Mouse (Mus musculus): ENCODE data around the gene Cdk18. TPM values are rescaled to one million over a fixed set of nuclear protein-coding genes. Genes with fewer than 3 reads are reported as not detected.
"Not testable (repeated sequence)": the region's sequence is repeated elsewhere in the genome, so short reads cannot be mapped to it uniquely, and the experiment has no call there.

The Cdk18 gene
- polyA plus RNA-seq (2016; fragmentation: Nextera tagmentation; extraction: Ambion mirVana): 3.7 TPM in 2 replicates

DNA sequence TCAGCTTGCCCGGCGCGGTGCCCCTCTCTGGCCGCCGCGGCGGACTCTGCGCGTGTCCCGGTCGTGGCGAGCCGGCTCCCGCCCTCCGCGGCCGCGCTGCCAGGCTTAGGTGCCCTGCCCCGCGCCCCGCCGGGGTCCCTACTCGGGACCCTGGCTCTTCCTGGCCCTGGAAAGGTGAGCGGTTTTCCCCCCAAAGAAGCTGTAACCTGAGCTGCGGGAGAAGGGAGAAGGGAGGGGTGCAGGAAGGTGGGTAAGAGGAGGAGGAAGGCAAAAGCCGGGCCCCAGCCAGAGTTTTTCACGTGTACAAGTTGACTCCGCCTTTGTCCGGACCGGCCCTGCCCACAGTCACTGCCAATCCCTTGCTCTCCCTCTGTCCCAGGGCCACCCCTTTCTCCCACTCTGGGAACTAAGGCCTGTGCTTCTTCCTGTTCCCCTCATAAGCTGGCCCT is at the start of gene Cdk18:
Gene Cdk18, minus strand, starts transcription at position 269 of the 449 bp plus-strand sequence.
- H3K4me3 ChIP-seq: peak within 1 kb of the TSS; percentile 74
- WGBS: under 1% methylated on average over 30 of the region's 30 CpGs
- peaks cover 49% of the 10 kb centered on the region for H3K4me1 ChIP-seq
- no peaks in the 10 kb centered on the region for H3K9me3 ChIP-seq (replicated peaks)
- peak; percentile 83 for DNase-seq (ENCODE audit: low spot score)
- H3K27me3 ChIP-seq (ENCODE audit: low read depth, poor library complexity, severe bottlenecking): peaks cover 45% of the 10 kb centered on the region
- H3K36me3 ChIP-seq: no peaks in the 10 kb centered on the region
- H3K27ac ChIP-seq: peak within 1 kb of the TSS; percentile 86

DNA sequence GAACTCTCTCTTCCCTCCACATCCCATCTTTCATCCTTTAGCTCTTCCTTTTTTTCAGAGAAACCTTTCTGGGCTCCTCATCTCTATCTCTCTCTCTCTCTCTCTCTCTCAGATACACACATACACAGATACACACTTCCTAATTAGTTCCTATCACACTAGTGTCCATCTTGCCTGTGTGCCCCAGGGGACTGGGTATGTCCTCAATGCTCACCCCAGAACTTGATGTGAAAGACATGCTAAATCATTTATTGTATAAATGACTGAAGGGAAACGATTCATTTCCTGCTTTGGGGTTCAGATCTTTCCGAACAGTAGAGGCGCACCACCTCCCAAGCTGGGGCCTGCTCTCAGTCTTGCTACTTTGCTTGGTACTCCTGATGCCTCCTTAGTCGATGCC is 49.7 kb upstream of the Cdk18 start:
- Histone ChIP-seq H3K27ac (no peak overlapping the region), H3K9me3 (replicated peaks) (no peaks in the 10 kb centered on the region), H3K4me3 (no peak overlapping the region), H3K27me3 (ENCODE audit: low read depth, poor library complexity, severe bottlenecking) (peaks cover 73% of the 10 kb centered on the region), H3K36me3 (no peaks in the 10 kb centered on the region), H3K4me1 (peaks cover 54% of the 10 kb centered on the region)
- 62% methylated on average over 4 of the region's 4 CpGs for WGBS
- no peak for DNase-seq (ENCODE audit: low spot score)

- Histone ChIP-seq H3K9me3 (replicated peaks) (no peaks in the 10 kb centered on the region), H3K4me1 (peaks cover 52% of the 10 kb centered on the region), H3K27me3 (ENCODE audit: low read depth, poor library complexity, severe bottlenecking) (peaks cover 66% of the 10 kb centered on the region), H3K4me3 (no peak overlapping the region), H3K36me3 (no peaks in the 10 kb centered on the region), H3K27ac (no peak overlapping the region)
- peak; percentile 32 for DNase-seq (ENCODE audit: low spot score)
- WGBS: 36% methylated on average over 9 of the region's 9 CpGs
Observed at GRCm38 (mm10) chr1:132188442-132189066, 49.1 kb upstream of the Cdk18 start.

- no peak for DNase-seq (ENCODE audit: low spot score)
- Histone ChIP-seq H3K4me3 (no peak overlapping the region), H3K4me1 (peaks cover 46% of the 10 kb centered on the region), H3K27ac (no peak overlapping the region), H3K9me3 (replicated peaks) (no peaks in the 10 kb centered on the region), H3K27me3 (ENCODE audit: low read depth, poor library complexity, severe bottlenecking) (peaks cover 43% of the 10 kb centered on the region), H3K36me3 (no peaks in the 10 kb centered on the region)
- 92% methylated on average over 4 of the region's 4 CpGs for WGBS
Observed at GRCm38 (mm10) chr1:132186303-132186702, 46.8 kb upstream of the Cdk18 start.

DNA sequence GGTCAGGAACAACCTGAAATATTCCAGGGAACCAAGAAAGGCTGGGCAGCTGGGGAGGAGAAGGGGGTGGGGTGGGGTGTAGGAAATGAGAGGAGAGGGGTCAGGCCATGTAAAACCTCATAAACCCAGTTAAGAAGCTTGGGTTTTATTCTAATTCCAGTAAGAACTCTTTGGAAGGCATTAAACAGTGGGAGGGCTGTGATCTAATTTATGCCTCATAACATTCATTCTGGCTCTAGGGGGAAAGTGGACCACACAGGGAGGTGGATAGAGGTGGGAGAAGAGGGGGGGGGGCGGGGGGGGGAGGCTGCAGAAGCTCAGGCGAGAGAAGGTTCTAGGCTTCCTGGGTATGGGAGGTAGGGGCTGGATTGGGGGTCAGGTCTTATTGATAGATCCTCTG is 32.1 kb upstream of the Cdk18 start:
- no peaks in the 10 kb centered on the region for H3K9me3 ChIP-seq (replicated peaks)
- H3K36me3 ChIP-seq: no peaks in the 10 kb centered on the region
- 40% methylated on average over 1 of the region's 2 CpGs for WGBS
- no peak overlapping the region for H3K4me3 ChIP-seq
- H3K27ac ChIP-seq: 0 out of 2 replicates have a peak overlapping the region, but pooled peaks have one; percentile 44
- peaks cover 33% of the 10 kb centered on the region; the same call in 1 of the 2 replicates for H3K27me3 ChIP-seq (ENCODE audit: low read depth, poor library complexity, severe bottlenecking)
- peaks cover 40% of the 10 kb centered on the region for H3K4me1 ChIP-seq
- DNase-seq (ENCODE audit: low spot score): no peak

DNA sequence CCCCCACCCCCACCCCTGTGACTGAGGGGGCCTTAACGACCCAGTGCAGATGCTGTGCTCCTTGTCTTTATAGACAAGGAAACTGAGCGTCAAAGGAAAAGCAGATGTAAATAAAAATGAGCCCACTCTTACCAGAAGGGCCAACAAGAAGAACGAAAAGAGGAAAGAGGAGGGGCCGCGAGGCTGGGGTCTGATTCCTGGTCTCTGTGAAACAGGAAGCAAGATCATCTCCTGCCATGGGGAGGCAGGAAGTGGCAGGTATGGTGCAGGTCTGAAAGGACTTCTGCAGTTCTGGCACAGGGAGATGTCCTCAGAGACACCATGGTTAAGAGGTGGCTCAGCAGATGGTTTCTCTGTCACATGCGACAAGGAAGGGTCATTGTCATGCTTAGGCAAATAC is 31.2 kb upstream of the Cdk18 start:
- H3K36me3 ChIP-seq: no peaks in the 10 kb centered on the region
- H3K4me1 ChIP-seq: peaks cover 40% of the 10 kb centered on the region
- no peaks in the 10 kb centered on the region for H3K9me3 ChIP-seq (replicated peaks)
- peaks cover 33% of the 10 kb centered on the region; the same call in 1 of the 2 replicates for H3K27me3 ChIP-seq (ENCODE audit: low read depth, poor library complexity, severe bottlenecking)
- WGBS: 57% methylated on average over 6 of the region's 6 CpGs
- no peak overlapping the region for H3K27ac ChIP-seq
- H3K4me3 ChIP-seq: no peak overlapping the region
- DNase-seq (ENCODE audit: low spot score): no peak

DNA sequence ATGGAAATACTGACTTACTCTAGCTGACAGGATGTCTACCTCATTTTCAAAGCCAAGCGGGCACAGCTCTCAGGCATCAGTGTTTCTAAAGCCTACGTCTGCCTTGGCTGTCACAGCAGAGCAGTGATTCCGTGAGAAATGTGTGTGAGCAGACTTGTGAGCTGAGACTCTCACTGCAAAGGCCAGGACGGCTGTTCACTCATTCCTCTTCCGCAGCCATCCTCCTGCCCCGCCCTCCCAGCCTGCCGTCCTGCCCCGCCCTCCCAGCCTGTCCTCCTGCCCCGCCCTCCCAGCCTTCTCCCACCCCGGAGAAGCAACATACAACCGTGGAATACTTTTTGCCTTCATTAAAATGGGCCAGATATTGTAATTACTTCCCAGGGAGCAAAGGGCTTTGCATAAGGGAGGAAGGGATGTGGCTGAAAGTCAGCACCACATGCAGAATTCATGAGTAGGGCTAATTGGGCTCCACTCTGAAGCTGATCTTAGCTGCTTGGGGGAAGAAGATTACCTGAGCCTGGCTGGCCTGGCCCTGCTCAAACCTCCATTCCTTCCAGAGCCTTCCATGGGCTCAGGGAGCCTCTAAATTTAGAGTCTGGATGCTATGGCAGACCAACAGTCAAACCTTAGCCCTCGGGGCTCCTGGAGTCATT is 28.8 kb upstream of the Cdk18 start:
- Histone ChIP-seq H3K27ac (no peak overlapping the region), H3K36me3 (no peaks in the 10 kb centered on the region), H3K27me3 (ENCODE audit: low read depth, poor library complexity, severe bottlenecking) (peaks cover 43% of the 10 kb centered on the region; the same call in 1 of the 2 replicates), H3K4me1 (peaks cover 50% of the 10 kb centered on the region), H3K4me3 (peak overlapping the region; percentile 33), H3K9me3 (replicated peaks) (no peaks in the 10 kb centered on the region)
- no peak for DNase-seq (ENCODE audit: low spot score)
- WGBS: 7% methylated on average over 12 of the region's 12 CpGs

- Histone ChIP-seq H3K4me1 (peaks cover 46% of the 10 kb centered on the region), H3K27ac (no peak overlapping the region), H3K9me3 (replicated peaks) (no peaks in the 10 kb centered on the region), H3K27me3 (ENCODE audit: low read depth, poor library complexity, severe bottlenecking) (peaks cover 55% of the 10 kb centered on the region; the same call in 1 of the 2 replicates), H3K36me3 (no peaks in the 10 kb centered on the region), H3K4me3 (no peak overlapping the region)
- DNase-seq (ENCODE audit: low spot score): no peak
- 57% methylated on average over 3 of the region's 3 CpGs for WGBS
Observed at GRCm38 (mm10) chr1:132165859-132166258, 26.4 kb upstream of the Cdk18 start.

GRCm38 (mm10) chr1:132164780-132165518 is 25.5 kb upstream of the Cdk18 start:
- H3K27ac ChIP-seq: no peak overlapping the region; the same call in 1 of the 2 replicates
- 14% methylated on average over 13 of the region's 13 CpGs for WGBS
- no peak for DNase-seq (ENCODE audit: low spot score)
- H3K9me3 ChIP-seq (replicated peaks): no peaks in the 10 kb centered on the region
- H3K36me3 ChIP-seq: no peaks in the 10 kb centered on the region
- H3K4me3 ChIP-seq: no peak overlapping the region
- peaks cover 37% of the 10 kb centered on the region for H3K4me1 ChIP-seq
- H3K27me3 ChIP-seq (ENCODE audit: low read depth, poor library complexity, severe bottlenecking): peaks cover 62% of the 10 kb centered on the region

DNA sequence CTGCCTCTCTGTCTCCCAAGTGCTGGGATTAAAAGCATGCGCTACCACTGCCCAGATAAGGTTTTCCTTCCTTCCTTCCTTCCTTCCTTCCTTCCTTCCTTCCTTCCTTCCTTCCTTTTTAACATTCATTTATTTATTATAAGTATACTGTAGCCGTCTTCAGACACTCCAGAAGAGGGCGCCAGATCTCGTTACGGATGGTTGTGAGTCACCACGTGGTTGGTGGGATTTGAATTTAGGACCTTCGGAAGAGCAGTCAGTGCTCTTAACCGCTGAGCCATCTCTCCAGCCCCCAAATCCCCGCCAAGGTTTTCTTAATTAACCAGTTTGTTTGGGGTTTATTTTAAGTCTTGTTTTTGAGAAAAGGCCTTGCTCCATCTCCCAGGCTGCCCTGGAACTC is 23.1 kb upstream of the Cdk18 start:
- Histone ChIP-seq H3K4me1 (peaks cover 32% of the 10 kb centered on the region), H3K27me3 (ENCODE audit: low read depth, poor library complexity, severe bottlenecking) (peaks cover 63% of the 10 kb centered on the region)
- WGBS: 59% methylated on average over 9 of the region's 9 CpGs
- not testable (repeated sequence) for H3K9me3 ChIP-seq (replicated peaks); H3K36me3 ChIP-seq; H3K27ac ChIP-seq; H3K4me3 ChIP-seq; DNase-seq (ENCODE audit: low spot score)

GRCm38 (mm10) chr1:132161211-132161880 is 21.9 kb upstream of the Cdk18 start:
- Histone ChIP-seq H3K27ac (no peak overlapping the region), H3K27me3 (ENCODE audit: low read depth, poor library complexity, severe bottlenecking) (peaks cover 56% of the 10 kb centered on the region), H3K9me3 (replicated peaks) (no peaks in the 10 kb centered on the region), H3K36me3 (no peaks in the 10 kb centered on the region), H3K4me3 (no peak overlapping the region), H3K4me1 (peaks cover 34% of the 10 kb centered on the region)
- 64% methylated on average over 7 of the region's 7 CpGs for WGBS
- peak; percentile 25 for DNase-seq (ENCODE audit: low spot score)

DNA sequence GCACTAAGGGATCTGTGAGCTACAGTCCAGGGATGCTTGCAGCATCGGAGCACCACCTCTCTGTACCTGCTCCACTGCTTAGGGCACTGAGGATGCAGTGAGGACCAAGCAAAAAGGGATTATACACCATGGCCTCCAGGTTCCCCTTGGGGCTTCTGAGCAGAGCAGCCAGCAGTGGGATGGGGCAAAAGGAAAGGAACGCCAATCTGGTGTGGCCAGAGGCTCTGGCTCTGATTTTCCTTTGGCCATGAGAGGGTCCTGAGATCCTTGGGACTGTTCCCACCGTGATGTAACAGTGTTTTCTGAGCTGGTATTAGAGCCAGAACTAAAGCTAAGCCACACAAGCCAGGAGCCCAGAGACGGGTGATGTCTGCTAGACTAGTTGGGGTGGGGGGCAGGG is 20.2 kb upstream of the Cdk18 start:
- Histone ChIP-seq H3K4me1 (peaks cover 29% of the 10 kb centered on the region), H3K27me3 (ENCODE audit: low read depth, poor library complexity, severe bottlenecking) (peaks cover 54% of the 10 kb centered on the region), H3K4me3 (no peak overlapping the region), H3K27ac (0 out of 2 replicates have a peak overlapping the region, but pooled peaks have one; percentile 2), H3K9me3 (replicated peaks) (no peaks in the 10 kb centered on the region), H3K36me3 (no peaks in the 10 kb centered on the region)
- no peak for DNase-seq (ENCODE audit: low spot score)
- 67% methylated on average over 4 of the region's 4 CpGs for WGBS

Data from limb, embryonic 10.5 days (tissue).